Mouse (Mus musculus) kidney, adult 18-20 months (tissue): ENCODE results near the gene Arhgap10.

Experiments
- DNase-seq: peaks from one replicate; pipeline ENCODE4 v3.0.0; 2021

Arhgap10 gene

GRCm38 (mm10) chr8:77517301-77518200, at the start of gene Arhgap10:
Gene Arhgap10 (minus strand): TSS chr8:77517953.
- DNase-seq, result peak; percentile 85

GRCm38 (mm10) chr8:77561441-77561840, 43.7 kb upstream of the Arhgap10 start:
- no peak for DNase-seq

- DNase-seq, result no peak
Measured at GRCm38 (mm10) chr8:77552491-77552890, 34.7 kb upstream of the Arhgap10 start.

GRCm38 (mm10) chr8:77549881-77550580, 32.3 kb upstream of the Arhgap10 start:
- peak; percentile 21 for DNase-seq

- peak; percentile 96 for DNase-seq
Measured at GRCm38 (mm10) chr8:77549121-77549706, 31.5 kb upstream of the Arhgap10 start, which contains the start of gene Prmt9. Gene Prmt9 (plus strand): TSS chr8:77549397.

GRCm38 (mm10) chr8:77545616-77546015, 27.9 kb upstream of the Arhgap10 start:
- DNase-seq, result no peak

- DNase-seq, result no peak
Measured at GRCm38 (mm10) chr8:77544428-77544827, 26.7 kb upstream of the Arhgap10 start.

- no peak for DNase-seq
Measured at GRCm38 (mm10) chr8:77543152-77543777, 25.5 kb upstream of the Arhgap10 start.

GRCm38 (mm10) chr8:77538256-77538655, 20.5 kb upstream of the Arhgap10 start:
- no peak for DNase-seq

GRCm38 (mm10) chr8:77536821-77537220, 19.1 kb upstream of the Arhgap10 start:
- no peak for DNase-seq

- DNase-seq, result peak; percentile 67
Measured at GRCm38 (mm10) chr8:77535026-77535595, 17.4 kb upstream of the Arhgap10 start.

- DNase-seq, result no peak
Measured at GRCm38 (mm10) chr8:77534358-77534992, 16.7 kb upstream of the Arhgap10 start.

- no peak for DNase-seq
Measured at GRCm38 (mm10) chr8:77526130-77526529, 8.4 kb upstream of the Arhgap10 start.

GRCm38 (mm10) chr8:77524906-77525305, 7.2 kb upstream of the Arhgap10 start:
- no peak for DNase-seq

GRCm38 (mm10) chr8:77524018-77524615, 6.4 kb upstream of the Arhgap10 start:
- DNase-seq, result peak; percentile 72

GRCm38 (mm10) chr8:77522984-77523383, 5.2 kb upstream of the Arhgap10 start:
- peak; percentile 49 for DNase-seq

- DNase-seq, result no peak
Measured at GRCm38 (mm10) chr8:77521028-77521785, 3.5 kb upstream of the Arhgap10 start.

GRCm38 (mm10) chr8:77520601-77521000, 2.8 kb upstream of the Arhgap10 start:
- no peak for DNase-seq

- DNase-seq, result no peak
Measured at GRCm38 (mm10) chr8:77518201-77519115, 705 bp upstream of the Arhgap10 start.

GRCm38 (mm10) chr8:77516845-77517244, 908 bp downstream of the Arhgap10 start:
- peak; percentile 67 for DNase-seq
